Mouse (Mus musculus): ENCODE measurements at regions not wholly inside any gene's neighbourhood (a gene's known extent, or its start where the extent isn't known, plus 50 kb on each side); places are given as distances from the start of the nearest gene placed in this dataset.

GRCm38 (mm10) chr10:56566836-56567442 is 189.8 kb downstream of the Gja1 start:
- TF ChIP-seq CTCF (IDR thresholded peaks at IDR 0.05; ENCODE audit: low read depth): no peak
- TF ChIP-seq EP300 (optimal IDR thresholded peaks at IDR 0.05): no peak
